Comparison of ENCODE assay signal across 28 mouse cellular contexts in genomic region chr2:108691156-108692007, GRCm38 (mm10).
DNase-seq lines count a peak whose midpoint lies in the region; ATAC-seq and TF ChIP-seq lines count a peak whose summit lies in the region.
"Had no signal": no experiment of that assay in that cellular context is flagged by ENCODE, and none has a peak within 500 bp of the region (broad histone marks: within the 10 kb centered on the region; RNA-seq: fewer than 3 reads in every experiment).

No protein-coding gene starts in this region.

- H3K4me3 ChIP-seq in hindbrain, postnatal 0 days (ENCODE audit: low read length) = no peak overlapping the region
- no peak overlapping the region for H3K4me3 ChIP-seq in hindbrain, embryonic 12.5 days
- no peak overlapping the region for H3K4me3 ChIP-seq in lung, embryonic 16.5 days (ENCODE audit: low read length)
- H3K4me3 ChIP-seq: embryonic facial prominence, embryonic 12.5 days; erythroblast, embryonic 14.5 days; forebrain, embryonic 12.5 days; heart, embryonic 10.5 days; layer of hippocampus, adult 2 months; limb, embryonic 13.5 days; neural tube, embryonic 15.5 days had no signal

- H3K9ac ChIP-seq in hindbrain, postnatal 0 days (replicated peaks; ENCODE audit: low read length) = no peak overlapping the region
- no peak overlapping the region for H3K9ac ChIP-seq in hindbrain, embryonic 12.5 days
- H3K9ac ChIP-seq in lung, embryonic 16.5 days (ENCODE audit: low read length) = no peak overlapping the region
- H3K9ac ChIP-seq: embryonic facial prominence, embryonic 12.5 days; forebrain, embryonic 12.5 days; forebrain, postnatal 0 days; limb, embryonic 13.5 days; neural tube, embryonic 15.5 days had no signal

- 45% methylated on average over 10 of the region's 10 CpGs for WGBS in hindbrain, postnatal 0 days
- 66% methylated on average over 10 of the region's 10 CpGs for WGBS in hindbrain, embryonic 12.5 days
- 29% methylated on average over 10 of the region's 10 CpGs for WGBS in lung, embryonic 16.5 days

- ATAC-seq in hindbrain, postnatal 0 days = no peak
- ATAC-seq in hindbrain, embryonic 12.5 days (ENCODE audit: low FRiP score) = no peak
- peak; percentile 92 for ATAC-seq in lung, embryonic 16.5 days (ENCODE audit: low read depth)
- 0 out of 2 replicates have a peak, but pooled peaks have one; percentile 11 for ATAC-seq in common myeloid progenitor, adult 5-6 weeks (replicated peaks; ENCODE audit: low read depth, poor library complexity, severe bottlenecking)
- ATAC-seq: forebrain, postnatal 0 days; intestine, embryonic 16.5 days had no signal

- no peak for TF ChIP-seq CTCF in hindbrain, postnatal 0 days (IDR thresholded peaks at IDR 0.05; ENCODE audit: low read depth)

- no peaks in the 10 kb centered on the region for H3K4me1 ChIP-seq in hindbrain, postnatal 0 days (ENCODE audit: insufficient read depth, low read length)
- H3K4me1 ChIP-seq in hindbrain, embryonic 12.5 days = no peaks in the 10 kb centered on the region
- no peaks in the 10 kb centered on the region for H3K4me1 ChIP-seq in lung, embryonic 16.5 days (replicated peaks; ENCODE audit: control insufficient read depth, insufficient read depth, low read length)
- H3K4me1 ChIP-seq: embryonic facial prominence, embryonic 12.5 days; forebrain, embryonic 12.5 days; heart, embryonic 10.5 days; neural tube, embryonic 15.5 days had no signal

- H3K4me2 ChIP-seq in hindbrain, postnatal 0 days (ENCODE audit: low read depth, low read length) = no peak overlapping the region
- no peak overlapping the region for H3K4me2 ChIP-seq in hindbrain, embryonic 12.5 days (replicated peaks)
- peak overlapping the region; percentile 27; the same call in 1 of the 2 replicates for H3K4me2 ChIP-seq in lung, embryonic 16.5 days (ENCODE audit: low read depth, low read length)
- H3K4me2 ChIP-seq: embryonic facial prominence, embryonic 12.5 days; forebrain, embryonic 12.5 days; limb, embryonic 13.5 days; liver, embryonic 11.5 days; neural tube, embryonic 15.5 days had no signal

- no peaks in the 10 kb centered on the region for H3K36me3 ChIP-seq in hindbrain, postnatal 0 days (ENCODE audit: insufficient read depth, low read length)
- H3K36me3 ChIP-seq in hindbrain, embryonic 12.5 days = no peaks in the 10 kb centered on the region
- no peaks in the 10 kb centered on the region for H3K36me3 ChIP-seq in lung, embryonic 16.5 days (ENCODE audit: control insufficient read depth, insufficient read depth, low read length)
- H3K36me3 ChIP-seq: embryonic facial prominence, embryonic 12.5 days; forebrain, embryonic 12.5 days; heart, embryonic 10.5 days; limb, embryonic 13.5 days; neural tube, embryonic 15.5 days had no signal

- no peak overlapping the region for H3K27ac ChIP-seq in hindbrain, postnatal 0 days
- H3K27ac ChIP-seq in hindbrain, embryonic 12.5 days = no peak overlapping the region
- no peak overlapping the region for H3K27ac ChIP-seq in lung, embryonic 16.5 days (ENCODE audit: low read length)
- H3K27ac ChIP-seq: embryonic facial prominence, embryonic 12.5 days; forebrain, embryonic 12.5 days; heart, embryonic 10.5 days; layer of hippocampus, adult 2 months; limb, embryonic 13.5 days; neural tube, embryonic 15.5 days had no signal

- H3K27me3 ChIP-seq in hindbrain, postnatal 0 days (ENCODE audit: insufficient read depth, low read length) = no peaks in the 10 kb centered on the region
- no peaks in the 10 kb centered on the region for H3K27me3 ChIP-seq in hindbrain, embryonic 12.5 days
- H3K27me3 ChIP-seq in lung, embryonic 16.5 days (ENCODE audit: control insufficient read depth, insufficient read depth, low read depth, low read length) = no peaks in the 10 kb centered on the region
- H3K27me3 ChIP-seq: CH12.LX; embryonic facial prominence, embryonic 12.5 days; forebrain, embryonic 12.5 days; limb, embryonic 13.5 days; neural tube, embryonic 15.5 days had no signal

- H3K9me3 ChIP-seq in hindbrain, postnatal 0 days (ENCODE audit: low read length) = no peaks in the 10 kb centered on the region
- H3K9me3 ChIP-seq in hindbrain, embryonic 12.5 days (replicated peaks) = no peaks in the 10 kb centered on the region
- no peaks in the 10 kb centered on the region for H3K9me3 ChIP-seq in lung, embryonic 16.5 days (ENCODE audit: control insufficient read depth, low read length)
- H3K9me3 ChIP-seq: embryonic facial prominence, embryonic 12.5 days; forebrain, embryonic 12.5 days; heart, embryonic 10.5 days; limb, embryonic 13.5 days; neural tube, embryonic 15.5 days had no signal

- DNase-seq in hindbrain, postnatal 0 days (ENCODE audit: low spot score) = peak; percentile 4
- no peak for DNase-seq in lung, postnatal 14 days
- DNase-seq in NIH3T3 (ENCODE audit: low read depth) = peak; percentile 57
- DNase-seq in gastrocnemius, adult 8-10 months (ENCODE audit: low spot score in 2 of 2) = no peak
- DNase-seq: adrenal gland, postnatal 10 days; cerebellum, adult 8-10 months; cerebellum, postnatal 25 days; forebrain, postnatal 0 days; gastrocnemius, postnatal 14 days; kidney, adult 9 months; kidney, postnatal 36 days; midbrain, embryonic 14.5 days; retina, postnatal 1 day; right cerebral cortex, postnatal 14 days; thymus, postnatal 4 days had no signal

Comparison
In these comparisons a context has a peak if more than half of its experiments do, and no peak if none do; other contexts are left out.
1. ATAC-seq: peak in lung, embryonic 16.5 days (single experiment) and common myeloid progenitor, adult 5-6 weeks (single experiment); none in hindbrain, postnatal 0 days (single experiment) and hindbrain, embryonic 12.5 days (single experiment).
2. DNase-seq: peak in hindbrain, postnatal 0 days (single experiment) and NIH3T3 (single experiment); none in lung, postnatal 14 days (single experiment) and gastrocnemius, adult 8-10 months (0 of 2).